Mouse (Mus musculus) MEL (cell line): ENCODE data around the gene Hnf1a. TPM values are rescaled to one million over a fixed set of nuclear protein-coding genes. Genes with fewer than 3 reads are reported as not detected.

Experiments used
- DNase-seq: peaks from one replicate; pipeline ENCODE4 v3.0.0; 2011; ENCODE audit warnings: low read depth, low spot score
- H3K27ac ChIP-seq: 2 replicates; pipeline ENCODE4 v1.5.1; 2012; ENCODE audit warnings: low read depth, mild to moderate bottlenecking, control low read depth, low read length, moderate library complexity; ENCODE audit not compliant: control insufficient read depth
- H3K27me3 ChIP-seq, 2 experiments: fragments of 150-350 bp in 1 of 2; sonication (generic) in 1 of 2; 2 replicates each; pipeline ENCODE4 v1.6.1; 2012; ENCODE audit warnings: low read length in 2 of 2, mild to moderate bottlenecking in 2 of 2, improper control_type of control experiment in 1 of 2, moderate library complexity in 1 of 2; ENCODE audit not compliant: insufficient read depth in 2 of 2, control insufficient read depth in 1 of 2
- H3K36me3 ChIP-seq, 2 experiments: 2 replicates each; pipeline ENCODE4 v1.6.1; 2012 to 2014; ENCODE audit warnings: low read length in 2 of 2, improper control_type of control experiment in 1 of 2, inconsistent platforms in 1 of 2, mild to moderate bottlenecking in 1 of 2; ENCODE audit not compliant: insufficient read depth in 2 of 2, control insufficient read depth in 1 of 2
- H3K4me1 ChIP-seq, 2 experiments: fragments of 150-350 bp in 1 of 2; sonication (generic) in 1 of 2; 2 replicates each; pipeline ENCODE4 v1.6.1; 2012; ENCODE audit warnings: low read length in 2 of 2, improper control_type of control experiment in 1 of 2, mild to moderate bottlenecking in 1 of 2; ENCODE audit not compliant: insufficient read depth in 2 of 2, control insufficient read depth in 1 of 2
- H3K4me3 ChIP-seq, 2 experiments: fragments of 150-350 bp in 1 of 2; sonication (generic) in 1 of 2; 2 replicates each; pipeline ENCODE4 v1.5.1; 2012; ENCODE audit warnings: low read depth in 2 of 2, low read length in 2 of 2, mild to moderate bottlenecking in 2 of 2, moderate library complexity in 2 of 2, control low read depth in 1 of 2, improper control_type of control experiment in 1 of 2; ENCODE audit not compliant: control insufficient read depth in 1 of 2, insufficient read depth in 1 of 2
- H3K79me2 ChIP-seq: 2 replicates; pipeline ENCODE4 v1.6.1; 2012; ENCODE audit warnings: mild to moderate bottlenecking, low read length, moderate library complexity; ENCODE audit not compliant: control insufficient read depth, poor library complexity, insufficient read depth
- H3K9ac ChIP-seq: 2 replicates; pipeline ENCODE4 v1.6.1; 2012; ENCODE audit warnings: low read depth, mild to moderate bottlenecking, control low read depth, low read length, moderate library complexity; ENCODE audit not compliant: control insufficient read depth, poor library complexity, severe bottlenecking
- H3K9me3 ChIP-seq: fragments of 150-350 bp; sonication (generic); replicated peaks from 2 replicates; pipeline ENCODE4 v1.6.1; 2012; ENCODE audit warnings: mild to moderate bottlenecking, low read length, improper control_type of control experiment, moderate library complexity; ENCODE audit not compliant: insufficient read depth
- BHLHE40 ChIP-seq: IDR thresholded peaks from 2 replicates; pipeline ENCODE4 v1.6.1; 2012; ENCODE audit warnings: low read depth, mild to moderate bottlenecking, inconsistent platforms, low read length, improper control_type of control experiment, borderline replicate concordance
- CHD1 ChIP-seq: IDR thresholded peaks from 2 replicates; pipeline ENCODE4 v1.6.1; 2012; ENCODE audit warnings: low read depth, mild to moderate bottlenecking, inconsistent platforms, low read length, improper control_type of control experiment
- E2F4 ChIP-seq: IDR thresholded peaks from 2 replicates; pipeline ENCODE4 v1.6.1; 2011; ENCODE audit warnings: low read depth, low read length, improper control_type of control experiment, borderline replicate concordance
- ETS1 ChIP-seq: IDR thresholded peaks from 2 replicates; pipeline ENCODE4 v1.6.1; 2012; ENCODE audit warnings: low read depth, mild to moderate bottlenecking, inconsistent platforms, low read length, improper control_type of control experiment, moderate library complexity
- GABPA ChIP-seq: IDR thresholded peaks from 2 replicates; pipeline ENCODE4 v1.6.1; 2012; ENCODE audit warnings: low read depth, mild to moderate bottlenecking, inconsistent platforms, low read length, improper control_type of control experiment, moderate library complexity
- GATA1 ChIP-seq: IDR thresholded peaks from 2 replicates; pipeline ENCODE4 v1.6.1; 2011; ENCODE audit warnings: low read depth, low read length, improper control_type of control experiment
- HCFC1 ChIP-seq: IDR thresholded peaks from 2 replicates; pipeline ENCODE4 v1.6.1; 2012; ENCODE audit warnings: low read depth, mild to moderate bottlenecking, inconsistent platforms, low read length, improper control_type of control experiment, moderate library complexity
- MAX ChIP-seq: IDR thresholded peaks from 2 replicates; pipeline ENCODE4 v1.6.1; 2011; ENCODE audit warnings: low read length, improper control_type of control experiment
- MAZ ChIP-seq: IDR thresholded peaks from 2 replicates; pipeline ENCODE4 v1.6.1; 2012; ENCODE audit warnings: low read depth, mild to moderate bottlenecking, inconsistent platforms, low read length, improper control_type of control experiment
- MEF2A ChIP-seq: IDR thresholded peaks from 2 replicates; pipeline ENCODE4 v1.6.1; 2014; ENCODE audit warnings: low read depth, mild to moderate bottlenecking, inconsistent platforms, low read length, improper control_type of control experiment; ENCODE audit not compliant: poor library complexity, insufficient replicate concordance, severe bottlenecking; ENCODE audit errors: extremely low read depth
- MXI1 ChIP-seq: IDR thresholded peaks from 2 replicates; pipeline ENCODE4 v1.6.1; 2011; ENCODE audit warnings: mild to moderate bottlenecking, low read depth, low read length, improper control_type of control experiment
- MYB ChIP-seq: IDR thresholded peaks from 2 replicates; pipeline ENCODE4 v1.6.1; 2011; ENCODE audit warnings: mild to moderate bottlenecking, low read depth, low read length, improper control_type of control experiment
- NELFE ChIP-seq: IDR thresholded peaks from 2 replicates; pipeline ENCODE4 v1.6.1; 2011; ENCODE audit warnings: low read depth, low read length, improper control_type of control experiment
- NRF1 ChIP-seq: IDR thresholded peaks from 2 replicates; pipeline ENCODE4 v1.6.1; 2014; ENCODE audit warnings: low read depth, mild to moderate bottlenecking, inconsistent platforms, low read length, improper control_type of control experiment, moderate library complexity; ENCODE audit not compliant: poor library complexity, insufficient read depth, severe bottlenecking
- POLR2A ChIP-seq, 2 experiments: IDR thresholded peaks; 2 replicates each; pipeline ENCODE4 v1.6.1; 2011 to 2012; ENCODE audit warnings: low read length in 2 of 2, mild to moderate bottlenecking in 2 of 2, control low read depth in 1 of 2, improper control_type of control experiment in 1 of 2, low read depth in 1 of 2, moderate library complexity in 1 of 2; ENCODE audit not compliant: control insufficient read depth in 1 of 2, insufficient read depth in 1 of 2, poor library complexity in 1 of 2
- RAD21 ChIP-seq: IDR thresholded peaks from 2 replicates; pipeline ENCODE4 v1.6.1; 2011; ENCODE audit warnings: mild to moderate bottlenecking, low read depth, low read length, improper control_type of control experiment
- SIN3A ChIP-seq: IDR thresholded peaks from 2 replicates; pipeline ENCODE4 v1.6.1; 2012; ENCODE audit warnings: low read length, improper control_type of control experiment, inconsistent platforms
- TAL1 ChIP-seq: IDR thresholded peaks from 2 replicates; pipeline ENCODE4 v1.6.1; 2012; ENCODE audit warnings: mild to moderate bottlenecking, inconsistent platforms, low read length, moderate library complexity, mixed read lengths
- TBP ChIP-seq: IDR thresholded peaks from 2 replicates; pipeline ENCODE4 v1.8.0; 2011; ENCODE audit warnings: low read depth, low read length, improper control_type of control experiment
- TCF12 ChIP-seq: IDR thresholded peaks from 2 replicates; pipeline ENCODE4 v1.6.1; 2014; ENCODE audit warnings: low read depth, mild to moderate bottlenecking, inconsistent platforms, low read length, improper control_type of control experiment, moderate library complexity
- UBTF ChIP-seq: IDR thresholded peaks from 2 replicates; pipeline ENCODE4 v1.6.1; 2012; ENCODE audit warnings: low read depth, mild to moderate bottlenecking, inconsistent platforms, low read length, improper control_type of control experiment, moderate library complexity, borderline replicate concordance; ENCODE audit not compliant: insufficient read depth
- USF1 ChIP-seq: IDR thresholded peaks from 2 replicates; pipeline ENCODE4 v1.6.1; 2014; ENCODE audit warnings: low read depth, mild to moderate bottlenecking, inconsistent platforms, low read length, improper control_type of control experiment, moderate library complexity
- USF2 ChIP-seq, 2 experiments: IDR thresholded peaks; 2 replicates each; pipeline ENCODE4 v1.6.1; 2011 to 2012; ENCODE audit warnings: improper control_type of control experiment in 2 of 2, low read length in 2 of 2, borderline replicate concordance in 1 of 2, inconsistent platforms in 1 of 2, low read depth in 1 of 2, mild to moderate bottlenecking in 1 of 2; ENCODE audit not compliant: insufficient read depth in 1 of 2
- ZC3H11A ChIP-seq: IDR thresholded peaks from 2 replicates; pipeline ENCODE4 v1.6.1; 2012; ENCODE audit warnings: low read depth, mild to moderate bottlenecking, inconsistent platforms, low read length, improper control_type of control experiment
- ZNF384 ChIP-seq: IDR thresholded peaks from 2 replicates; pipeline ENCODE4 v1.6.1; 2012; ENCODE audit warnings: low read depth, mild to moderate bottlenecking, inconsistent platforms, low read length, improper control_type of control experiment
- polyA plus RNA-seq, 2 experiments: library from polyadenylated mRNA; stranded (reverse) in 1 of 2; unstranded in 1 of 2; fragments of >175 nt in 1 of 2; fragments of >200 nt in 1 of 2; gene quantifications; 2 replicates each; pipeline versions ENCODE4 v1.2.1 to v1.2.4; 2012; ENCODE audit warnings: low replicate concordance in 2 of 2, low read depth in 1 of 2; ENCODE audit not compliant: insufficient read length in 2 of 2, insufficient read depth in 1 of 2, missing spikeins in 1 of 2
- total RNA-seq: library from RNA; depleted of rRNA; stranded (reverse); fragments of 300-350 nt; gene quantifications from 2 replicates; pipeline ENCODE4 v1.2.3, GENCODE M21; 2012; rRNA removed

Hnf1a gene
- total RNA-seq (0.08 TPM in 1 of 2 replicates, not detected in the other), polyA plus RNA-seq (under 1 TPM in 1 of 2 experiments, not detected in 1; 0.28 TPM)

- no peak within 1 kb of the TSS for H3K9ac ChIP-seq
- H3K79me2 ChIP-seq = no peaks in the 10 kb centered on the region
- no peaks in the 10 kb centered on the region; a peak in 1 of 4 replicates for H3K27me3 ChIP-seq
- no peak for DNase-seq
- no peaks in the 10 kb centered on the region for H3K9me3 ChIP-seq
- H3K4me1 ChIP-seq = peaks cover 0 to 6% of the 10 kb centered on the region in 2 experiments; a peak in 2 of 4 replicates
- H3K4me3 ChIP-seq = no peak within 1 kb of the TSS
- no peak within 1 kb of the TSS for H3K27ac ChIP-seq
- no peak for TF ChIP-seq MXI1
- TF ChIP-seq MAZ = no peak
- TF ChIP-seq NRF1 = no peak
- no peak for TF ChIP-seq UBTF
- TF ChIP-seq ETS1 = no peak
- no peak for TF ChIP-seq BHLHE40
- TF ChIP-seq CHD1 = no peak
- no peak for TF ChIP-seq NELFE
- TF ChIP-seq POLR2A (IDR thresholded peaks at IDR 0.05; ENCODE audit: control insufficient read depth in 1 of 2, insufficient read depth in 1 of 2, low read depth in 1 of 2, low read length in 2 of 2, poor library complexity in 1 of 2) = no peak
- no peak for TF ChIP-seq USF2 (IDR thresholded peaks at IDR 0.05; ENCODE audit: borderline replicate concordance in 1 of 2, insufficient read depth in 1 of 2, low read depth in 1 of 2, low read length in 2 of 2)
- TF ChIP-seq GABPA = no peak
- no peak for TF ChIP-seq MEF2A
- no peak for TF ChIP-seq HCFC1
- no peak for TF ChIP-seq USF1
- no peak for TF ChIP-seq MYB
- no peak for TF ChIP-seq TCF12
- TF ChIP-seq TBP = no peak
- no peak for TF ChIP-seq MAX
- TF ChIP-seq E2F4 = no peak
- H3K36me3 ChIP-seq = peaks cover 0 to 2% of the 10 kb centered on the region in 2 experiments; a peak in 2 of 4 replicates
Measured at GRCm38 (mm10) chr5:114970824-114971227, at the start of gene Hnf1a. TSS of gene Hnf1a (minus strand) at chr5:114971094.

- Histone ChIP-seq H3K4me1 (peaks cover 16 to 27% of the 10 kb centered on the region in 2 experiments), H3K27me3 (no peaks in the 10 kb centered on the region)
- no peak for TF ChIP-seq SIN3A
- TF ChIP-seq TAL1 = no peak
- TF ChIP-seq BHLHE40 = no peak
- no peak for TF ChIP-seq RAD21
- no peak for TF ChIP-seq ZNF384
- no peak for TF ChIP-seq ZC3H11A
- no peak for TF ChIP-seq GATA1
- TF ChIP-seq, all 39 proteins: peak for 0
- DNase-seq = peak; percentile 42
- Histone ChIP-seq H3K27ac (peak overlapping the region; percentile 69), H3K36me3 (peaks cover 0 to 45% of the 10 kb centered on the region in 2 experiments; a peak in 2 of 4 replicates), H3K9me3 (no peaks in the 10 kb centered on the region), H3K4me3 (peak overlapping the region; percentile 16 to 18; a peak in 3 of 4 replicates), H3K9ac (peak overlapping the region; percentile 53), H3K79me2 (peaks cover 84% of the 10 kb centered on the region)
Measured at GRCm38 (mm10) chr5:115018813-115019212, 47.9 kb upstream of the Hnf1a start.
